Mouse (Mus musculus) intestine, embryonic 16.5 days (tissue): ENCODE results near the gene Kctd21. TPM values are rescaled to one million over a fixed set of nuclear protein-coding genes. Genes with fewer than 3 reads are reported as not detected.
A peak's percentile ranks its signal among the peaks of the same experiment; 100 is the strongest.

Experiments used
- ATAC-seq: fragments of 200-750 bp; cut with Nextera tagmentation; 2 replicates; pipeline ENCODE4 v1.8.0; 2017; ENCODE audit warnings: moderate TSS enrichment, moderate library complexity
- H3K27ac ChIP-seq: fragments of 300-500 bp; sonication (generic); 2 replicates; pipeline ENCODE4 v1.5.1; 2014; ENCODE audit warnings: mild to moderate bottlenecking, low read length
- H3K27me3 ChIP-seq: fragments of 300-500 bp; sonication (generic); replicated peaks from 2 replicates; pipeline ENCODE4 v1.6.1; 2014; ENCODE audit warnings: low read length, control low read depth, mixed read lengths; ENCODE audit not compliant: control insufficient read depth, insufficient read depth
- H3K36me3 ChIP-seq: fragments of 300-500 bp; sonication (generic); 2 replicates; pipeline ENCODE4 v1.6.1; 2014; ENCODE audit warnings: low read length, control low read depth; ENCODE audit not compliant: control insufficient read depth, insufficient read depth
- H3K4me1 ChIP-seq: fragments of 300-500 bp; sonication (generic); 2 replicates; pipeline ENCODE4 v1.6.1; 2014; ENCODE audit warnings: low read length, control low read depth, mixed read lengths; ENCODE audit not compliant: control insufficient read depth, insufficient read depth
- H3K4me2 ChIP-seq: fragments of 300-500 bp; sonication (generic); 2 replicates; pipeline ENCODE4 v1.6.1; 2014; ENCODE audit warnings: low read depth, low read length, control low read depth
- H3K4me3 ChIP-seq: fragments of 300-500 bp; sonication (generic); 2 replicates; pipeline ENCODE4 v1.5.1; 2014; ENCODE audit warnings: mild to moderate bottlenecking, low read length
- H3K9ac ChIP-seq: fragments of 300-500 bp; sonication (generic); 2 replicates; pipeline ENCODE4 v1.6.1; 2014; ENCODE audit warnings: low read depth, low read length
- H3K9me3 ChIP-seq: fragments of 300-500 bp; sonication (generic); 2 replicates; pipeline ENCODE4 v1.6.1; 2016; ENCODE audit warnings: low read length, control low read depth; ENCODE audit not compliant: control insufficient read depth
- WGBS: fragments of 180-500 bp; shearing (Covaris S2); extraction: QIAGEN DNeasy Blood & Tissue Kit; methylation state at CpG from one replicate; pipeline ENCODE4 v1.1.7; 2014; 5-methylcytosine and 5-hydroxymethylcytosine counted together
- polyA plus RNA-seq: library from polyadenylated mRNA; unstranded; fragments of >200 nt; fragmentation: Nextera tagmentation; extraction: Ambion mirVana; gene quantifications from 2 replicates; pipeline ENCODE4 v1.2.1, GENCODE M21; 2015

Kctd21 gene
- polyA plus RNA-seq, 1 experiment from 2014 or later = 4.4 TPM

GRCm38 (mm10) chr7:97330931-97331645, 1.0 kb upstream of the Kctd21 start:
- peak overlapping the region; percentile 90 for H3K4me3 ChIP-seq
- H3K9me3 ChIP-seq = no peaks in the 10 kb centered on the region
- ATAC-seq = no peak
- H3K9ac ChIP-seq = peak overlapping the region; percentile 81
- WGBS = 60% methylated on average over 11 of the region's 11 CpGs
- peak overlapping the region; percentile 92 for H3K4me2 ChIP-seq
- H3K27me3 ChIP-seq = peaks cover 9% of the 10 kb centered on the region
- peaks cover 15% of the 10 kb centered on the region for H3K4me1 ChIP-seq
- H3K27ac ChIP-seq = no peak overlapping the region
- no peaks in the 10 kb centered on the region for H3K36me3 ChIP-seq

- no peaks in the 10 kb centered on the region for H3K36me3 ChIP-seq
- peak overlapping the region; percentile 90 for H3K4me3 ChIP-seq
- H3K4me2 ChIP-seq = peak overlapping the region; percentile 82
- no peak for ATAC-seq
- WGBS = 2% methylated on average over 9 of the region's 9 CpGs
- H3K4me1 ChIP-seq = peaks cover 15% of the 10 kb centered on the region
- no peaks in the 10 kb centered on the region for H3K9me3 ChIP-seq
- H3K9ac ChIP-seq = peak overlapping the region; percentile 81
- H3K27ac ChIP-seq = no peak overlapping the region
- H3K27me3 ChIP-seq = no peaks in the 10 kb centered on the region
Observed at GRCm38 (mm10) chr7:97332667-97333041, 527 bp downstream of the Kctd21 start.

- no peak overlapping the region for H3K4me3 ChIP-seq
- H3K9me3 ChIP-seq = no peaks in the 10 kb centered on the region
- no peaks in the 10 kb centered on the region for H3K27me3 ChIP-seq
- peaks cover 15% of the 10 kb centered on the region for H3K4me1 ChIP-seq
- no peak overlapping the region for H3K27ac ChIP-seq
- no peaks in the 10 kb centered on the region for H3K36me3 ChIP-seq
- H3K9ac ChIP-seq = peak overlapping the region; percentile 81; the same call in 1 of the 2 replicates
- H3K4me2 ChIP-seq = peak overlapping the region; percentile 82; the same call in 1 of the 2 replicates
- no peak for ATAC-seq
- 86% methylated on average over 6 of the region's 6 CpGs for WGBS
Observed at GRCm38 (mm10) chr7:97333113-97333898, 1.2 kb downstream of the Kctd21 start.

GRCm38 (mm10) chr7:97334406-97334805, 2.3 kb downstream of the Kctd21 start:
- no peaks in the 10 kb centered on the region for H3K9me3 ChIP-seq
- WGBS = 83% methylated on average over 2 of the region's 2 CpGs
- H3K36me3 ChIP-seq = no peaks in the 10 kb centered on the region
- no peaks in the 10 kb centered on the region for H3K27me3 ChIP-seq
- no peak overlapping the region for H3K4me3 ChIP-seq
- H3K4me1 ChIP-seq = peaks cover 15% of the 10 kb centered on the region
- H3K9ac ChIP-seq = no peak overlapping the region
- H3K4me2 ChIP-seq = no peak overlapping the region
- no peak for ATAC-seq
- no peak overlapping the region for H3K27ac ChIP-seq

- Histone ChIP-seq H3K9ac (no peak overlapping the region), H3K4me3 (no peak overlapping the region), H3K4me1 (peaks cover 16% of the 10 kb centered on the region), H3K4me2 (no peak overlapping the region), H3K27me3 (no peaks in the 10 kb centered on the region), H3K36me3 (no peaks in the 10 kb centered on the region), H3K27ac (no peak overlapping the region), H3K9me3 (no peaks in the 10 kb centered on the region)
- ATAC-seq = no peak
- 81% methylated on average over 1 of the region's 1 CpGs for WGBS
Observed at GRCm38 (mm10) chr7:97336678-97337077, 4.6 kb downstream of the Kctd21 start.

- ATAC-seq = no peak
- H3K4me1 ChIP-seq = peaks cover 16% of the 10 kb centered on the region
- no peaks in the 10 kb centered on the region for H3K9me3 ChIP-seq
- H3K27me3 ChIP-seq = no peaks in the 10 kb centered on the region
- H3K9ac ChIP-seq = no peak overlapping the region
- H3K4me3 ChIP-seq = no peak overlapping the region
- 0 out of 2 replicates have a peak overlapping the region, but pooled peaks have one; percentile 38 for H3K27ac ChIP-seq
- H3K4me2 ChIP-seq = no peak overlapping the region
- no peaks in the 10 kb centered on the region for H3K36me3 ChIP-seq
- 59% methylated on average over 4 of the region's 4 CpGs for WGBS
Observed at GRCm38 (mm10) chr7:97338593-97338992, 6.5 kb downstream of the Kctd21 start.

GRCm38 (mm10) chr7:97339623-97340022, 7.5 kb downstream of the Kctd21 start:
- 92% methylated on average over 7 of the region's 7 CpGs for WGBS
- Histone ChIP-seq H3K9ac (no peak overlapping the region), H3K27me3 (no peaks in the 10 kb centered on the region), H3K4me2 (no peak overlapping the region), H3K4me3 (no peak overlapping the region), H3K9me3 (no peaks in the 10 kb centered on the region), H3K27ac (0 out of 2 replicates have a peak overlapping the region, but pooled peaks have one; percentile 38), H3K4me1 (peaks cover 18% of the 10 kb centered on the region), H3K36me3 (no peaks in the 10 kb centered on the region)
- ATAC-seq = no peak

GRCm38 (mm10) chr7:97340907-97341849, 9.1 kb downstream of the Kctd21 start:
- 53% methylated on average over 18 of the region's 18 CpGs for WGBS
- Histone ChIP-seq H3K27ac (peak overlapping the region; percentile 57; the same call in 1 of the 2 replicates), H3K4me1 (peaks cover 29% of the 10 kb centered on the region), H3K27me3 (no peaks in the 10 kb centered on the region), H3K9me3 (no peaks in the 10 kb centered on the region), H3K4me2 (peak overlapping the region; percentile 4; the same call in 1 of the 2 replicates), H3K36me3 (no peaks in the 10 kb centered on the region), H3K4me3 (no peak overlapping the region), H3K9ac (0 out of 2 replicates have a peak overlapping the region, but pooled peaks have one; percentile 32)
- ATAC-seq = peak; percentile 77
